Mouse (Mus musculus) hindbrain, embryonic 11.5 days (tissue): ENCODE data around the gene Nf1. TPM values are rescaled to one million over a fixed set of nuclear protein-coding genes. Genes with fewer than 3 reads are reported as not detected.

Experiments
- ATAC-seq: fragments of 200-750 bp; cut with Nextera tagmentation; 2 replicates; pipeline ENCODE4 v1.8.0; 2017; ENCODE audit warnings: mild to moderate bottlenecking, moderate TSS enrichment, moderate library complexity; ENCODE audit not compliant: low FRiP score
- DNase-seq: peaks from one replicate; pipeline ENCODE4 v3.0.0-alpha.2; 2015; ENCODE audit warnings: low spot score
- H3K27ac ChIP-seq: fragments of 300-500 bp; sonication (generic); 2 replicates; pipeline ENCODE4 v1.5.1; 2014; ENCODE audit warnings: mild to moderate bottlenecking, low read depth, low read length
- H3K27me3 ChIP-seq: fragments of 300-500 bp; sonication (generic); 2 replicates; pipeline ENCODE4 v1.6.1; 2014; ENCODE audit warnings: mild to moderate bottlenecking, low read length, moderate library complexity, mixed read lengths; ENCODE audit not compliant: control insufficient read depth, insufficient read depth
- H3K36me3 ChIP-seq: fragments of 300-500 bp; sonication (generic); 2 replicates; pipeline ENCODE4 v1.6.1; 2014; ENCODE audit warnings: mild to moderate bottlenecking, low read length, moderate library complexity, mixed read lengths; ENCODE audit not compliant: control insufficient read depth, insufficient read depth
- H3K4me1 ChIP-seq: fragments of 300-500 bp; sonication (generic); replicated peaks from 2 replicates; pipeline ENCODE4 v1.6.1; 2014; ENCODE audit warnings: low read length, mixed read lengths; ENCODE audit not compliant: control insufficient read depth, insufficient read depth
- H3K4me2 ChIP-seq: fragments of 300-500 bp; sonication (generic); replicated peaks from 2 replicates; pipeline ENCODE4 v1.6.1; 2014; ENCODE audit warnings: mild to moderate bottlenecking, low read depth, low read length
- H3K4me3 ChIP-seq: fragments of 300-500 bp; sonication (generic); 2 replicates; pipeline ENCODE4 v1.5.1; 2014; ENCODE audit warnings: low read depth, low read length
- H3K9ac ChIP-seq: fragments of 300-500 bp; sonication (generic); 2 replicates; pipeline ENCODE4 v1.6.1; 2014; ENCODE audit warnings: low read depth, low read length
- H3K9me3 ChIP-seq: fragments of 300-500 bp; sonication (generic); 2 replicates; pipeline ENCODE4 v1.6.1; 2016; ENCODE audit warnings: low read length; ENCODE audit not compliant: control insufficient read depth
- WGBS: fragments of 180-500 bp; shearing (Covaris S2); extraction: QIAGEN DNeasy Blood & Tissue Kit; methylation state at CpG from one replicate; pipeline ENCODE4 v1.1.7; 2014; 5-methylcytosine and 5-hydroxymethylcytosine counted together
- polyA plus RNA-seq: library from polyadenylated mRNA; unstranded; fragments of >200 nt; fragmentation: Nextera tagmentation; extraction: Ambion mirVana; gene quantifications from 2 replicates; pipeline ENCODE4 v1.2.1, GENCODE M21; 2014

Gene Nf1
- polyA plus RNA-seq, 1 experiment from 2014 or later: 14.9 TPM

GRCm38 (mm10) chr11:79581257-79581656, 241.8 kb downstream of the Nf1 start:
- H3K9ac ChIP-seq: no peak overlapping the region
- DNase-seq (no peak), ATAC-seq (no peak)
- H3K9me3 ChIP-seq: no peaks in the 10 kb centered on the region
- H3K4me1 ChIP-seq: no peaks in the 10 kb centered on the region
- no peak overlapping the region for H3K4me3 ChIP-seq
- H3K27ac ChIP-seq: no peak overlapping the region
- H3K4me2 ChIP-seq: no peak overlapping the region
- WGBS: 86% methylated on average over 6 of the region's 6 CpGs
- H3K36me3 ChIP-seq: no peaks in the 10 kb centered on the region
- H3K27me3 ChIP-seq: no peaks in the 10 kb centered on the region

GRCm38 (mm10) chr11:79584191-79584590, 244.7 kb downstream of the Nf1 start:
- Histone ChIP-seq H3K27me3 (no peaks in the 10 kb centered on the region), H3K9ac (no peak overlapping the region), H3K9me3 (no peaks in the 10 kb centered on the region), H3K36me3 (no peaks in the 10 kb centered on the region), H3K4me1 (no peaks in the 10 kb centered on the region), H3K4me3 (no peak overlapping the region), H3K4me2 (no peak overlapping the region), H3K27ac (no peak overlapping the region)
- DNase-seq (peak; percentile 84), ATAC-seq (peak; percentile 69; the same call in 1 of the 2 replicates)
- 11% methylated on average over 5 of the region's 5 CpGs for WGBS

GRCm38 (mm10) chr11:79589317-79590075, 250.0 kb downstream of the Nf1 start:
- peaks cover 14% of the 10 kb centered on the region for H3K4me1 ChIP-seq
- ATAC-seq (no peak), DNase-seq (peak; percentile 53)
- H3K9me3 ChIP-seq: no peaks in the 10 kb centered on the region
- H3K27ac ChIP-seq: no peak overlapping the region
- H3K27me3 ChIP-seq: peaks cover 11% of the 10 kb centered on the region; the same call in 1 of the 2 replicates
- no peak overlapping the region for H3K4me2 ChIP-seq
- no peak overlapping the region for H3K4me3 ChIP-seq
- H3K36me3 ChIP-seq: no peaks in the 10 kb centered on the region
- no peak overlapping the region for H3K9ac ChIP-seq
- WGBS: 53% methylated on average over 14 of the region's 14 CpGs

GRCm38 (mm10) chr11:79590664-79591590, 251.4 kb downstream of the Nf1 start, which contains the start of gene Rab11fip4:
Gene Rab11fip4 (plus strand): TSS chr11:79591212.
- WGBS: 1% methylated on average over 61 of the region's 98 CpGs
- peak within 1 kb of the TSS; percentile 63 for H3K4me3 ChIP-seq

GRCm38 (mm10) chr11:79591591-79591975, 252.1 kb downstream of the Nf1 start:
- peak overlapping the region; percentile 63 for H3K4me3 ChIP-seq
- peak; percentile 33 for DNase-seq
- H3K4me2 ChIP-seq: peak overlapping the region; percentile 91
- no peak; the same call in 1 of the 2 replicates for ATAC-seq
- H3K36me3 ChIP-seq: no peaks in the 10 kb centered on the region
- H3K27me3 ChIP-seq: peaks cover 11% of the 10 kb centered on the region; the same call in 1 of the 2 replicates
- H3K9ac ChIP-seq: peak overlapping the region; percentile 85
- peaks cover 14% of the 10 kb centered on the region for H3K4me1 ChIP-seq
- 28% methylated on average over 5 of the region's 5 CpGs for WGBS
- 0 out of 2 replicates have a peak overlapping the region, but pooled peaks have one; percentile 51 for H3K27ac ChIP-seq
- H3K9me3 ChIP-seq: no peaks in the 10 kb centered on the region

More at GRCm38 (mm10) chr11:79590664-79591590, 251.4 kb downstream of the Nf1 start, which contains the start of gene Rab11fip4:
- Histone ChIP-seq H3K9me3 (no peaks in the 10 kb centered on the region), H3K27ac (peak within 1 kb of the TSS; percentile 51; the same call in 1 of the 2 replicates), H3K4me2 (peak within 1 kb of the TSS; percentile 91), H3K27me3 (peaks cover 11% of the 10 kb centered on the region; the same call in 1 of the 2 replicates), H3K36me3 (no peaks in the 10 kb centered on the region), H3K9ac (peak within 1 kb of the TSS; percentile 85), H3K4me1 (peaks cover 14% of the 10 kb centered on the region)
- DNase-seq (peak; percentile 76), ATAC-seq (peak; percentile 80)

- 38% methylated on average over 11 of the region's 11 CpGs for WGBS
- Histone ChIP-seq H3K27me3 (peaks cover 11% of the 10 kb centered on the region; the same call in 1 of the 2 replicates), H3K9ac (no peak overlapping the region), H3K9me3 (no peaks in the 10 kb centered on the region), H3K4me3 (no peak overlapping the region), H3K4me2 (peak overlapping the region; percentile 23; the same call in 1 of the 2 replicates), H3K36me3 (0 out of 2 replicates have a peak, but pooled peaks cover 2% of the 10 kb centered on the region), H3K27ac (no peak overlapping the region), H3K4me1 (peaks cover 14% of the 10 kb centered on the region)
- no peak for ATAC-seq
- DNase-seq: peak; percentile 51
Measured at GRCm38 (mm10) chr11:79593495-79593894, 254.0 kb downstream of the Nf1 start.

GRCm38 (mm10) chr11:79610454-79610853, 271.0 kb downstream of the Nf1 start:
- H3K36me3 ChIP-seq: no peaks in the 10 kb centered on the region
- DNase-seq: no peak
- no peaks in the 10 kb centered on the region for H3K27me3 ChIP-seq
- 49% methylated on average over 2 of the region's 2 CpGs for WGBS
- no peak overlapping the region for H3K4me3 ChIP-seq
- H3K4me1 ChIP-seq: peaks cover 26% of the 10 kb centered on the region
- ATAC-seq: no peak
- H3K4me2 ChIP-seq: no peak overlapping the region
- H3K27ac ChIP-seq: peak overlapping the region; percentile 36; the same call in 1 of the 2 replicates
- no peak overlapping the region for H3K9ac ChIP-seq
- H3K9me3 ChIP-seq: no peaks in the 10 kb centered on the region

- no peak overlapping the region for H3K4me3 ChIP-seq
Measured at GRCm38 (mm10) chr11:79611011-79611666, 271.6 kb downstream of the Nf1 start.

More at GRCm38 (mm10) chr11:79611011-79611666, 271.6 kb downstream of the Nf1 start:
- H3K9ac ChIP-seq: no peak overlapping the region
- no peak overlapping the region for H3K4me2 ChIP-seq
- peaks cover 26% of the 10 kb centered on the region for H3K4me1 ChIP-seq
- peak; percentile 45 for ATAC-seq
- 18% methylated on average over 13 of the region's 13 CpGs for WGBS
- H3K27me3 ChIP-seq: no peaks in the 10 kb centered on the region
- peak; percentile 45 for DNase-seq
- H3K36me3 ChIP-seq: no peaks in the 10 kb centered on the region
- no peaks in the 10 kb centered on the region for H3K9me3 ChIP-seq
- peak overlapping the region; percentile 36; the same call in 1 of the 2 replicates for H3K27ac ChIP-seq
